Mouse (Mus musculus) heart, adult 9 months (tissue): ENCODE measurements around the gene Ccdc130.

Experiments used
- DNase-seq, 2 experiments: peaks; one replicate each; pipeline ENCODE4 v3.0.0; 2022; ENCODE audit warnings: low spot score in 2 of 2

Gene Ccdc130

DNA sequence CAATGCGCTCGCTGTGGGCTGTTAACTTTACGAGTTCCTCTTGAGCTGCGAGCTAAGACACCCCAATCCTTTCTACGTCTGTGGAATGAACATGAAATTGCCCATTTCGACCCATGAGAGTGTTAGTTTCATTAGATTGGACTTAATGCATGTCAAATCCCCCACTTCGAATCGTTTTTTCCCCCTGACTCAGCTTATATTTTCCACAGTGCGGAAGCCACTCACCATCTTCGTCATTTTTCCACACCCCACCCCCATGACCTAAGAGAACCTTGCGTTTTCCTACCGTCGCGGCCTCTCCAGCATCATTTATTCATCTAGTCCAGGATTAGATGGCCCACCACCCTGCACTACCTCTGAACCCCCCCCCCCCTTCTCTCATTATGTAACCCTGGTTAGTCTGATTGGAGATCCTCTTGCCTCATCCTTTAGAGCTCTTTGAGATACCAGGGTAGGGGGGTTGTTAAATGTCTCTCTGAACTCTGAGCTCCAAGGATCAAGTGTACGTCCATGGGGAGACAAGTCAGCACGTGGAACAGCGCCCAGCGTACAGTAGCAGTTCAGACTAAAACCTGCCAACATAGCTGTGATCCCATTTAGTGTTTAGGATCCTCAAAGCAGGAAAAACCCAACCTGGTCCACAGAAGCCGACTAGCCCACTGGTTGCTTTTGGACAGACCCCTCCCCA is 32.5 kb downstream of the Ccdc130 start:
- peak in 1 of 2 experiments; percentile 28 for DNase-seq

DNA sequence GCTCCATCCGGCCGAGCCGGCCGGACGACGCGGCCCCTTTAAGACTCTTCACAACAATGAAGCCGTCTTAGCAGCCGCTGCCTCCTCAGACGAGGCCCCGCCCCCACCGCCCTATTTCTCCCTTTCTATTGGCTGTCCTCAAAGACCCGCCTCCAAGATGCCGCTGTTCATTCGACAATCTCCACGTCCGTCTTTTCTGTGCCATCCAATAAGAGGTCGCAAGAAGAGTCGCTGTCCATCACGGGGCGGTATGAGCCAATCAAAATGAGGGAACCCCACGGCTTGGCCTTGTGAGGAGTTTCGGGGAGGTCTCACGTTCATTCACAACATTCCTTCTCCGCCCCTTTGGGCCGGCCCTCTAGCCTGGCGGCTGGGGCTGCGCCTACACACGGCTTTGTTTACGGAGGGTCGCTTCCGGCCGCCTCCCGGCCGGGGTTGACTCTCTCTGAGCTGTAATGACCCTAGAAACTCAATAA is 33.1 kb downstream of the Ccdc130 start, which contains the start of gene Zswim4:
Gene Zswim4 (minus strand): TSS at position 58 of the 476 bp plus-strand sequence.
- DNase-seq: peak; percentile 99 to 100

DNA sequence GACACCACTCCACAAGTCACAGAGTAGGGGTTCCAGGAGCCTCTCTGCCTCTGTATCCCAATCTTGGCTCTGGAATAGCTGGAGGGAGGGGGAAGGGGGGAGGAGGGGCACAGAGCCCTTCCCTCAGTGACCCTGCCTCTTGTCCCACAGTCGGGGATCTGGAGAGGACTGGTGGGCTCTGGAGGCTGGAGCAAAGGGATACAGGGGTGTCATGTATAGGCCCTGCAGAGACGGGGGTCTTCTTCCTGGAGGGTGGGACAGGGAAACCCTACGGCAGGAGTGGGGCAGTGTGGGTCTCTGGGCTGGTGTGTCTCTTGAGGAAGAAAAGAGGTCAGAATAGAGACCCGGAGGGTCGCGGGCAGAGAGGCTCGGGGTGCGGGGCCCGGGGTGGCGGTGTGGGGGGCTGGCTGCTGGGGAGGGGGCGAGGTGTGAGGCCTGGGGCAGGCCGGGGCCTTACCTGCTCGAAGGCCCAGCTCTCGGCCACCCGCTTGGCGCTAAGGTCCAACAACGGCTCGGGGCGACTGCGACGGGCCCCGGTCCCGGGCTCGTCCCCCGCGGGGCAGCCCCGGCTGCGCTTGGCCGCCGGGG is 33.7 kb downstream of the Ccdc130 start:
- peak; percentile 19 to 36 for DNase-seq

GRCm38 (mm10) chr8:84235746-84236409 is 34.3 kb downstream of the Ccdc130 start:
- peak in 1 of 2 experiments; percentile 24 for DNase-seq

DNA sequence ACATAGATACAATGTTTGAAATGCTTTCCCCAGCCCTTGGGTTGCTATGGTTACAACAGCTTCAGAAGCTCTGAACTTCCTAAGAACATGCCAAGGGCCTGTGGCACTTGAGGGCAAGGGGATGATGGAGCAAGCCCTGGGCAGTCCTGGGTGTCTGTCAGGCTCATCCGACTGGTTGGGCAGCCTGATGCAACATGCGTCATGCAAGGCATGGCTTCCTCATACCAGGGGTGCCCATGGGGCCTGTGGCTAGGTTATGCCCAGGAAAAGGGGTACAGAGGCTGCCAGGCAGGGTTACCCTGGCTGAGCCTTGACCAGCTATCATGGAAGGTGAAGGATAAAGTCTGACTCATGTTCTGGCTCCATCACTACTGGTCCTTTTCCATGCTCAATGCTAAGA is 37.1 kb downstream of the Ccdc130 start:
- DNase-seq: no peak

GRCm38 (mm10) chr8:84230735-84231134 is 39.4 kb downstream of the Ccdc130 start:
- no peak for DNase-seq

GRCm38 (mm10) chr8:84223322-84224029 is 46.7 kb downstream of the Ccdc130 start:
- no peak for DNase-seq

GRCm38 (mm10) chr8:84222566-84223165 is 47.5 kb downstream of the Ccdc130 start:
- DNase-seq: peak in 1 of 2 experiments; percentile 47

DNA sequence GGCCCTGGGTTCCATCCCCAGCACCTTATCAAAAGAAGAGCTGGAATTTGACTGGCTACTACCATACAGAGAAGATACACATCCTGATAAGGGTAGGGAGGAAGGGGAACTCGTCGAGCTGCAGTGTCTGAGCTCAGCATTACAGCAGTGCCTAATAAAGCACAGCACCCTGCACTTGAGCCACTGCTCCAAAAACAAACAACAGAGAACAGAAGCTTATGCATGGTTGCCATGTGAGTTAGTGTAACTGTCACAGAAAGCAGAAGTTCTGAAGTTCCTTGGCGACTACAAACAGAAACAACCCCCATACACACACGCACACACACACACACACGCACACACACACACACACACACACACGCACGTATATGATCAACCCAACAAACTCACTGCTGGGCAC is 50.1 kb downstream of the Ccdc130 start:
- DNase-seq: peak in 1 of 2 experiments; percentile 40

GRCm38 (mm10) chr8:84218143-84218542 is 52.0 kb downstream of the Ccdc130 start:
- no peak for DNase-seq

GRCm38 (mm10) chr8:84217206-84217605 is 53.0 kb downstream of the Ccdc130 start:
- no peak for DNase-seq

DNA sequence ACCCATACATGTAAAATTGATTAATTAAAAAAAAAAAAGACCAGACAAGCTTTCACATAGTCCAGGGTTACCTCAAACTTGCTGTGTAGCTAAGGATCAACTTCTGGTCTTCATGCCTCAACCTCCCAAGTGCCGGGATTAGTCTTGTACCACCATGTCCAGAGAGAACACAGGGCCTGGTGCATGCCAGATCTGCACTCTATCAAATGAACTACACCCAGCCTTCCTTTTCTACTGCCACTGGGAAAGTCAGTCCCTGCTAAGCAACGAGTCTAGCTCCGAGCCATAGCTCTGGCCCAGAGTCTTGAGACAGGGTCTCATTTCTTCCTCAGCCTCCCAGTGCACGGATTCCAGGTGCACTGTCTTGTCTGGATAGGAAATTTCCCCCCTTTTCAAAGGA is 56.9 kb downstream of the Ccdc130 start:
- no peak for DNase-seq

GRCm38 (mm10) chr8:84211881-84212563 is 58.2 kb downstream of the Ccdc130 start:
- peak in 1 of 2 experiments; percentile 7 for DNase-seq

GRCm38 (mm10) chr8:84211202-84211601 is 59.0 kb downstream of the Ccdc130 start:
- peak; percentile 40 to 62 for DNase-seq

DNA sequence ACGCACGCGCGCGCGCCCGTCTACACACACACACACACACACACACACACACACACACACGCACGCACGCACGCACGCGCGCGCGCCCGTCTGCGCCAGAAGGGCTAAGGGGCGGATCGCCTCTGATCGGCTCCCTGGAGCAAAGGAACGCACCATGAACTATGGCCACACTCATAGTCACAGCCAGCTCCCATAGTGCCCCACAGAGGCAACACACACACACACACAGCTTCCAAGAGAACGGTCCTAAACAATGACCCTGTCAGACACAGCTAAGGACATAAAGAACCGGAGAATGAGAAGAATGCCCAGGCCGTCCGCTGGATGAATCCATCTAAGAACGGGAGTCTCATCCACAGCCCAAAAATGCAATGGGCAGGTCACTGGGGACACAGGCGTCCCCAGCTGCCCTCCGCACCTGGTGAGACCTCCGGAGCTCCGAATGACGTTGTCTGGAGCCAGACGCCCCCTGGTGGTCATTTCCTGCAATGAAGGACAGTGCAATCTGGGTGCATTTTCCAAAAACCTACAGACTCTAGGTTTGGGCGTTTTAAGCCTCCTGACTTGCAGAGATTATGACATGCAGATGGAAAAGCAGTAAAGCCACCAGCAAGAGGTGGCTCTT is 59.9 kb downstream of the Ccdc130 start:
- DNase-seq: peak; percentile 66 to 85

- no peak for DNase-seq
Observed at GRCm38 (mm10) chr8:84208381-84209380, 61.5 kb downstream of the Ccdc130 start.

- DNase-seq: peak; percentile 86 to 88
Observed at GRCm38 (mm10) chr8:84207811-84208210, 62.4 kb downstream of the Ccdc130 start.
